Mouse (Mus musculus): Measurements from ENCODE around the gene Shisa8. TPM values are rescaled to one million over a fixed set of nuclear protein-coding genes. Genes with fewer than 3 reads are reported as not detected.

Shisa8 gene
- polyA plus RNA-seq, 1 experiment: 3.2 TPM

DNA sequence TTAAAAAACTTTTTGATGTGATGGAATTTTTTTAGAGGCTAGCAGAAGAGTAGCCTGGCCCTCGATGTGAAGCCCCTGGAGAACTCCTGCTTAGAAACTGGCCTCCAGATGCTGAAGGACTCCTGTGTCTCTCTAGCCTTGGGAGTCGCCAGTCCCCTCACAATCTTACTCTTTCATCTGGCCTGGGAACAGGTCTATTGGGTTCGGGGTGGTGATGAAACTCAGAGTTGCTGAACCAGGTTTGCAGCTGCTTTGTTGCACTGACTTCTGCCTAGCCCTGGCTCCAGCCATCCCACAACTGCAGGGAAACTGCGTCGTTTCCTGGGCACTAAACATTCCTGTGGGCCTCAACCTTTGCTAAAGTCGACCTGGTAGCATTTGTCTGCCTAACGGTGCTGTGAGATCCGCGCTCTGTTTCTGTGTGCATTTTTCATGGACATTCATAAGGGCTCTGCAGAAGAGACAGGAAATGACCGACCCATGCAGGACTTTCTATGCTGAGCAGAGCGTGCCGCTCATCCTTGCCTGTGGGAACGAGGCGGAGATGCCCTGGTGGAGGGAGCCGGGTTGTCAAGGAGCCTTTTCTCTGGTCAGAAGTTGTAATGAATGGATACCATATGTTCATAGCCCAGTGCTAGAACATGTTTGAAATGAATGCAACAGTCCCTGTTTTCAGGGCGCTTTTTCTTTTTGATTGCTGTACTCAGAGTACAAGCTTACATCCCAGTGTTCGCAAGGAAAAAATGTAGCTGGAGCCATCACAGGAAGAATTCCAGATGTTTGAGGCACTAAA is 54.2 kb downstream of the Shisa8 start:
- TF ChIP-seq POLR2A (IDR thresholded peaks at IDR 0.05; ENCODE audit: borderline replicate concordance, extremely low read depth, insufficient read depth, insufficient read length, poor library complexity, severe bottlenecking) (no peak), CTCF (IDR thresholded peaks at IDR 0.05; ENCODE audit: borderline replicate concordance, extremely low read depth, insufficient read depth, insufficient read length) (no peak)

DNA sequence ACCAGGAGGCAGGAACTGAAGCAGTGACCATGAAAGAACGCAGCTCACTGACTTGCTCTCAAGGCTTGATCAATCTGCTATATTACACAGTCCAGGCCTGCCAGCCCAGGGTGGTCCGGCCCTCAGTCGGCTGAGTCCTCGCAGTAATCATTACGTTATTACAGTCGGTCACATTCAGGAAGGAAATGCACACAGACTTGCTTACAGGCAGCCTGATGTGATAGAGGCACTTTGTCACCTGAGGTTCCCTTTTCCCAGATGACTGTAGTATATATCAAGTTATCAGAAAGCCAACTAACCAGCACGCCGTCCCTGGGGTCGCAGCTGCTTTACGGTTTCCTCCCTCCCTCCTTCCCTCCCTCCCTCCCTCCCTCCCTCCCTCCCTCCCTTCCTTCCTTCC is 55.7 kb downstream of the Shisa8 start:
- TF ChIP-seq CTCF (IDR thresholded peaks at IDR 0.05; ENCODE audit: borderline replicate concordance, extremely low read depth, insufficient read depth, insufficient read length) (no peak), POLR2A (IDR thresholded peaks at IDR 0.05; ENCODE audit: borderline replicate concordance, extremely low read depth, insufficient read depth, insufficient read length, poor library complexity, severe bottlenecking) (no peak)
- DNase-seq (ENCODE audit: low read depth): no peak

More for the DNA sequence above, 54.2 kb downstream of the Shisa8 start:
- no peak for DNase-seq (ENCODE audit: low read depth)

DNA sequence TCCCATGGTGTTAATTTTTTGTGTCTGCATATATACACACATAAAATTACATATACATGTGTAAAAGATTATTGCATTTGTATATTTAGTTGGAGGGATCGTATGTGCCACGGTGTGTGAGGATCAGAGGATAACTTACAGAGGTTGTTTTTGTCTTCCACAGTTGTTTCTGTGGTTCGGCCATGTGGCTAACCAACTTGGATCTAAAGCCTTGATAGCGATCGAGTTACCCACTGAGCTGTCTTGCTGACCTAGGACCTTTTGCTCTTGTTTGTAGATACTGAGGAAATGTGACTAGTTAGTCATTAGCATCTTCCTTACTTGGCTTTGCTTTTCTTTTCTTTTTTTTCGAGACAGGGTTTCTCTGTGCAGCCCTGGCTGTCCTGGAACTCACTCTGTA is 56.3 kb downstream of the Shisa8 start:
- DNase-seq (ENCODE audit: low read depth): no peak
- no peak for TF ChIP-seq CTCF (IDR thresholded peaks at IDR 0.05; ENCODE audit: borderline replicate concordance, extremely low read depth, insufficient read depth, insufficient read length)
- TF ChIP-seq POLR2A (IDR thresholded peaks at IDR 0.05; ENCODE audit: borderline replicate concordance, extremely low read depth, insufficient read depth, insufficient read length, poor library complexity, severe bottlenecking): no peak

Other genes starting within 250 kb of the Shisa8 start
- not detected in 2 replicates for gene 1700029P11Rik, start 232.3 kb downstream of the Shisa8 start, polyA plus RNA-seq (2012; rRNA removed)
- 22.5 and 27.6 TPM in 2 replicates for gene Xrcc6, start 225.0 kb downstream of the Shisa8 start, polyA plus RNA-seq (2012; rRNA removed)
- 44.4 and 50.1 TPM in 2 replicates for gene Desi1, start 179.0 kb downstream of the Shisa8 start, polyA plus RNA-seq (2012; rRNA removed)
- 143 and 191 TPM in 2 replicates for gene Snu13, start 165.2 kb downstream of the Shisa8 start, polyA plus RNA-seq (2012; rRNA removed)
- 0.01 TPM in 1 of 2 replicates, not detected in the other for gene 4930407I10Rik, start 153.7 kb downstream of the Shisa8 start, polyA plus RNA-seq (2012; rRNA removed)
- gene Mei1, start 142.8 kb downstream of the Shisa8 start, polyA plus RNA-seq (2012; rRNA removed): 0.07 and 0.10 TPM in 2 replicates
- gene Ccdc134, start 84.9 kb downstream of the Shisa8 start, polyA plus RNA-seq (2012; rRNA removed): 15.2 and 22.5 TPM in 2 replicates
- gene Srebf2, start 65.6 kb downstream of the Shisa8 start, polyA plus RNA-seq (2012; rRNA removed): 196 and 230 TPM in 2 replicates
- 0.26 and 0.30 TPM in 2 replicates for gene Tnfrsf13c, start 11.6 kb upstream of the Shisa8 start, polyA plus RNA-seq (2012; rRNA removed)
- 16.5 and 26.2 TPM in 2 replicates for gene Cenpm, start 31.9 kb upstream of the Shisa8 start, polyA plus RNA-seq (2012; rRNA removed)
- 67.2 and 71.3 TPM in 2 replicates for gene 1500009C09Rik, start 39.6 kb upstream of the Shisa8 start, polyA plus RNA-seq (2012; rRNA removed)
- 426 and 484 TPM in 2 replicates for gene Sept3, start 62.1 kb upstream of the Shisa8 start, polyA plus RNA-seq (2012; rRNA removed)
- gene Wbp2nl, start 86.1 kb upstream of the Shisa8 start, polyA plus RNA-seq (2012; rRNA removed): 0.15 and 0.19 TPM in 2 replicates
- 46.0 and 46.4 TPM in 2 replicates for gene Naga, start 126.1 kb upstream of the Shisa8 start, polyA plus RNA-seq (2012; rRNA removed)
- gene Pheta2, start 126.1 kb upstream of the Shisa8 start, polyA plus RNA-seq (2012; rRNA removed): 1.3 and 1.9 TPM in 2 replicates
- gene Smdt1, start 126.1 kb upstream of the Shisa8 start, polyA plus RNA-seq (2012; rRNA removed): 231 and 270 TPM in 2 replicates
- 298 and 375 TPM in 2 replicates for gene Ndufa6, start 141.5 kb upstream of the Shisa8 start, polyA plus RNA-seq (2012; rRNA removed)
- 5.4 and 5.8 TPM in 2 replicates for gene Cyp2d22, start 167.4 kb upstream of the Shisa8 start, polyA plus RNA-seq (2012; rRNA removed)
- gene Cyp2d11, start 181.2 kb upstream of the Shisa8 start, polyA plus RNA-seq (2012; rRNA removed): not detected in 2 replicates
- not detected in 2 replicates for gene Cyp2d10, start 194.4 kb upstream of the Shisa8 start, polyA plus RNA-seq (2012; rRNA removed)
- not detected in 2 replicates for gene Cyp2d9, start 220.6 kb upstream of the Shisa8 start, polyA plus RNA-seq (2012; rRNA removed)